Mouse (Mus musculus) thymus, postnatal 36 days (tissue): ENCODE measurements around the gene Manba.

Source experiments
- DNase-seq, 2 experiments: peaks; one replicate each; pipeline ENCODE4 v3.0.0; 2022; ENCODE audit warnings: mixed read lengths in 2 of 2

The Manba gene

GRCm38 (mm10) chr3:135531762-135532161 lies 46.4 kb downstream of the Manba start:
- DNase-seq: no peak

- no peak for DNase-seq
These were observed 48.7 kb downstream of the Manba start for GRCm38 (mm10) chr3:135534103-135534502.

- no peak for DNase-seq
These were observed 61.0 kb downstream of the Manba start for GRCm38 (mm10) chr3:135546212-135546923.

GRCm38 (mm10) chr3:135547298-135547697 lies 61.9 kb downstream of the Manba start:
- DNase-seq: no peak

GRCm38 (mm10) chr3:135552874-135553273 lies 67.5 kb downstream of the Manba start:
- DNase-seq: no peak

GRCm38 (mm10) chr3:135555192-135555591 lies 69.8 kb downstream of the Manba start:
- no peak for DNase-seq

GRCm38 (mm10) chr3:135556052-135556587 lies 70.7 kb downstream of the Manba start:
- no peak for DNase-seq

- DNase-seq: no peak
These were observed 71.6 kb downstream of the Manba start for GRCm38 (mm10) chr3:135556851-135557662.

- no peak for DNase-seq
These were observed 76.6 kb downstream of the Manba start for GRCm38 (mm10) chr3:135562036-135562435.

- DNase-seq: no peak
These were observed 77.8 kb downstream of the Manba start for GRCm38 (mm10) chr3:135563163-135563689.

GRCm38 (mm10) chr3:135564706-135565105 lies 79.3 kb downstream of the Manba start:
- no peak for DNase-seq

GRCm38 (mm10) chr3:135565306-135565705 lies 79.9 kb downstream of the Manba start:
- no peak for DNase-seq

- DNase-seq: no peak
These were observed 82.5 kb downstream of the Manba start for GRCm38 (mm10) chr3:135567888-135568287.

GRCm38 (mm10) chr3:135568633-135569032 lies 83.2 kb downstream of the Manba start:
- no peak for DNase-seq

- no peak for DNase-seq
These were observed 86.1 kb downstream of the Manba start for GRCm38 (mm10) chr3:135571540-135571939.

GRCm38 (mm10) chr3:135573051-135573450 lies 87.6 kb downstream of the Manba start:
- DNase-seq: no peak

GRCm38 (mm10) chr3:135575126-135575525 lies 89.7 kb downstream of the Manba start:
- no peak for DNase-seq

- no peak for DNase-seq
These were observed 93.3 kb downstream of the Manba start for GRCm38 (mm10) chr3:135578588-135579140.

GRCm38 (mm10) chr3:135579179-135579578 lies 93.8 kb downstream of the Manba start:
- DNase-seq: no peak

- DNase-seq: no peak
These were observed 95.2 kb downstream of the Manba start for GRCm38 (mm10) chr3:135580439-135581275.

GRCm38 (mm10) chr3:135581606-135582117 lies 96.3 kb downstream of the Manba start:
- peak; percentile 40 to 53 for DNase-seq

GRCm38 (mm10) chr3:135582246-135582645 lies 96.8 kb downstream of the Manba start:
- no peak for DNase-seq
